Mouse (Mus musculus) frontal cortex, postnatal 25 days (tissue): ENCODE data around the gene Zfr.
"Not testable (repeated sequence)": the region's sequence is repeated elsewhere in the genome, so short reads cannot be mapped to it uniquely, and the experiment has no call there.

Experiments used
- DNase-seq, 2 experiments: peaks; one replicate each; pipeline ENCODE4 v3.0.0; 2022; ENCODE audit warnings: low spot score in 2 of 2

Gene Zfr

GRCm38 (mm10) chr15:12216119-12216518, 98.5 kb downstream of the Zfr start:
- DNase-seq, result no peak

- no peak for DNase-seq
Measured at GRCm38 (mm10) chr15:12216798-12217197, 99.2 kb downstream of the Zfr start.

- not testable (repeated sequence) for DNase-seq
Measured at GRCm38 (mm10) chr15:12217332-12217731, 99.7 kb downstream of the Zfr start.

DNA sequence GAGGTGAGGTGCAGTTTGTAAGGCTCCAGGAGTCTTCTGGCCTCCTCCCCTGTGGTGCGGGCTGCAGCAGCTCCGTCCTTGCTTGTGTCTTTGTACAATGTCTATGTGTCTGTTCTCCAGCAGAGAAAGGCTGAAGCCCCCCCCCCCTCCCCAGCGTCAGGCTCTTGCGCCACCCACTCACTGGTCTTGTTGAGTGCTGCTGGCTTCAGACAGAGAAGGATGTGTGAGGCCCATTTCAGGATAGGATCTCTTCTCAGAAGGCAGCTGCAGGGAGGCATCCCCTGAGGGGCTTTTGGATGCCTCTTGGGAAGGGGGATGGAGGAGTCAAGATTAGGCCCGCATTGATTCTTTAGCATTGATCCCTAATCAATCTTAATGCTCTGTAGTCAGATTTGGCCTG, 100.2 kb downstream of the Zfr start:
- DNase-seq, result no peak

DNA sequence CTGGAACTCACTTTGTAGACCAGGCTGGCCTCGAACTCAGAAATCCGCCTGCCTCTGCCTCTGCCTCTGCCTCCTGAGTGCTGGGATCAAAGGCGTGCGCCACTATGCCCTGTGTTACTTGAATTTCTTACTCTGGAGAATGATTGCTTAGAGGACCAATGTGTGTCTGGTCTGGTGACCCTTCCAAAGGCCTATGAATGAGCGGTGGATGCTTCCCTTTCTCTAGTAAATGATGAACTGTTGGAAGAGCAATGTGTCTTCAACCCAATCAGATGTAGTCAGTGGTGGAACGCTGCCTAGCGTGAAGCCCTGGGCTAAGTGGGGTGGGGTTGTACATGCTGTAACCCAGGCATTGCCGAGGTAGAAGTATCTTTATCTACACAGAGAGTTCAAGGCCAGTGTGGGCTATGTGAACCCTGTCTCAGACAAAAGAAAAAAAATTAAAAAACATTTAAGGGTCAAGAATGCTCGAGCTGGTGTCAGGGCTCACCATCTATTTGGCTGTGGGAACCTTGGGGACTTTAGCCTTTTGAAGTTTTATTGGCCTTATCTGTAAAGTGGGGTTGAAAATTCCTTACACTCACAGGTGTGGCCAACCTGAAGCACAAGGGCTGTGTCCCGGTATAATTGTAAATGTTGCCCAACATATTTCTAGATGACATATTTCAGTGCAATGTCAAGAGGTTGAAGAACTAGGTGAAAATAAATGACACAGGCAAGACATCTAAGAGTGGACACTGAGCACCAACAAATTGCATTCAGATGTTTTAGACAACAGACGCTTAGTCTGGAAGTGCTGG, 101.2 kb downstream of the Zfr start:
- DNase-seq, result no peak

DNA sequence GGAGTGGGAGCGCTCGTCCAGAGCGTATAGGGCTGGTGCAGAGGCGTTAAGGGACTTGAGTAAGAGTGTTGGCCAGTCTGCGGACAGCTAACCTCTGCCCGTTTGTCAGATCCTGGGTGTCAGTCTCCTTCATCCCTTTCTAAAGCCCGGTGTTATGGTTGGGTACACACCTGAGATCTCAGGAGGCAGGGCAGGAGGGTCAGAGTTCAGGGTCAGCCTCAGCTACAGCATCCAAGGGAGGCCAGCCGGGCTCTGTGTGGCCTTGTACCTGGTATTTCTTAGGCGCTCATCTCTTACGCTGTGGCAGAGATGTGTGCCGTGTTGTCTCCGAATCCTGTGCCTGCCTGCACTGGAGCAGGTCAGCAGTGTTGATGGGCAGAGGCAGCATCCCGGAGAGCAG, 103.5 kb downstream of the Zfr start:
- DNase-seq, result no peak

GRCm38 (mm10) chr15:12222564-12223302, 105.1 kb downstream of the Zfr start:
- no peak for DNase-seq

GRCm38 (mm10) chr15:12223393-12223792, 105.8 kb downstream of the Zfr start:
- no peak for DNase-seq

GRCm38 (mm10) chr15:12224239-12224638, 106.6 kb downstream of the Zfr start:
- DNase-seq, result no peak

GRCm38 (mm10) chr15:12225062-12225461, 107.4 kb downstream of the Zfr start:
- DNase-seq, result no peak

DNA sequence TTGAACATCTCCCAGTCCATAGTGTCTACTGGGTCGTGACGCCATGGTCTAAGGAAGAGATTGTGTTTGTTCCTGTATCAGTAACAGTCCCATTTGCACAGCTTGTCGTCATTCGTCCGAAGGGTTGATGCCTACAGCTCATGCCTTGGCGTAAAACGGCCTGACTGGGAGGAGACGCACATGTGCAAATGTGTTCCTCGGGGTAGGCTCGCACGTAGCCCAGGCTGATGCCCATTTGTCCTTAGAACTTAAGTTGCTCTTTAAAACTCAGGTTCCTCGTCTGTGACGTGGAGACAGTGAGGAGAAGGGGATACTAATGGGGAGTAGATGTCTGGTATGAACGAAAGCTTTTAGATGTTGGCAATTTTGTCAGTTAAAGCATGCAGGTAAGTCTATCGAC, 109.3 kb downstream of the Zfr start:
- DNase-seq, result no peak

- no peak for DNase-seq
Measured at GRCm38 (mm10) chr15:12227355-12227754, 109.7 kb downstream of the Zfr start.

DNA sequence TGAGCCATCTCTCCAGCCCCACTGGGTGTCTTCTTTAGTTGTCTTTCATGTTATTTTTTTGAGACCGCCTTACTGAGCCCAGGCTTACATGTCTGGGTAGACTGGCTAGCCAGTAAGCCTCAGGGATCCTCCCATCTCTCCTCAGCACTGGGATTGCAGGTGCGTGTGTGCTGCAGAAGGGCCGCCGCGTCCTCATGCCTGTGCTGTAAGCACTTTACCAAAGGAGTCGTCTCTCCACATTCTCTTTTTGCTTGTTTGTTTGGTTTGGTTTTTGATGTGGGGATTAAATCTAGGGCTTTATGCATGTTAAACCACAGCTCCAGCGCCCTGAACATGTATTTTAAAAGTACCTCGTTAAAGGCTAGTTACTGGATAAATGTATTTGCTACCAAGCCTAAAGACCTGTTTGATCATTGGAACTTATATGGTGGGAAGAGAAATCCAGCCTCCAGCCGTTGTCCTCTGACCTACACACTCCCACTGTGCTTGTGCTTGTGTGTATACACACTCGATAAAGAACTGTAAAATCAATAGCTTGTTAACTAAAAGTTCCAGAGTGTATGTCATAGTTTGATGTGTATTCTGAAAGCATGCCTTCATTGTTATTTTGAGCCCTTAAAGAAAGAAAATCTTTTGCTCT, 112.1 kb downstream of the Zfr start:
- DNase-seq, result no peak

DNA sequence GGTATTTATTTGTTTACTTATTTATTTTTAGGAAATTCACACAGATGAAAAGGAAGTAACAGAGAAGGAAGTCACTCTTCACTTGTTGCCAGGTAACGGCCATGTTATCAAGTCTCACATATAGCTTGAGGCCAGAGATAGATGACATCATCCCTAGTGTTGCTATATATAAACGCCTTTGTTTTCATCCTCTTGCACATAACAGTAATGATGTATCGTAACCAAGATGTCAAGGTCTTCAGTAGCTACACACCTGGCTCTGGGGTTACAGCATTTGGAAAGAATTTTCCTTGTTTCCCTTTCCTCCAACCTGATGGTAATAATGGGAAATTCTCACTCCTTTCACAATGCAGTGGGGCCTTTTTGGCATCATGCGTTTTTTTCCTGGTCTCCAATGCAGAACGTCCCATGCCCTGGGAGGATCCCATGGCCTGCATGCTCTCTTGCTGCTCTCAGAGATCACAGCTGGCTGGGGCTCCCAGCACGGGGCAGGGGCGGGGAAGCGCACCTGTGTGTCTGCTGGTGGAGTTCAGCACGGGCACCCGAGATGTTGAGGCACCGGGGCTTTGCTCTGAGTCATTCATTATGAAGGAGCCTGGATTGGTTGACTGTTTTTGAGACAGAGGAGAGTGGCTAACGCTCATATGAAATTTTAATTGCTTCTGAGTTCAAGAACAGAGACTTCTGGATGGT, 112.8 kb downstream of the Zfr start:
- DNase-seq, result no peak

DNA sequence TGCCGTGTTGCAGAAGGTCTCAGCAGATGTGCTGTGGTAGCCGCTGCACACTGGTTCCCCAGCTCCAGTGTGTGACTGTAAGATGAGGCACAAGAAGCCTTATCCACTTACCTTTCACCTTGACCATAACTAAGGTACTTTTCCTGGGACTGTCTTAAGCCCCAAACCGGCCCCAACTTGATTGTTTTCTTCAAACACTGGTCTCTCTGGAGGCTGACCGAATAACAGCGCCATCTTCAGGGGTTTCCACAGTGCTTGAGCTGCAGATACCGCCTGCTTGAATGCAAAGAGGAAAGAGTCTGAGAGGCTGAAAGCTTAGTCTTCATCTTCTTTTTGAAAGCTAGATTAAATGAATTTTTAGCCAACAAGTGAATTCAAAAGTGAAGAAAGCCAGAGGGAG, 113.8 kb downstream of the Zfr start:
- DNase-seq, result no peak

DNA sequence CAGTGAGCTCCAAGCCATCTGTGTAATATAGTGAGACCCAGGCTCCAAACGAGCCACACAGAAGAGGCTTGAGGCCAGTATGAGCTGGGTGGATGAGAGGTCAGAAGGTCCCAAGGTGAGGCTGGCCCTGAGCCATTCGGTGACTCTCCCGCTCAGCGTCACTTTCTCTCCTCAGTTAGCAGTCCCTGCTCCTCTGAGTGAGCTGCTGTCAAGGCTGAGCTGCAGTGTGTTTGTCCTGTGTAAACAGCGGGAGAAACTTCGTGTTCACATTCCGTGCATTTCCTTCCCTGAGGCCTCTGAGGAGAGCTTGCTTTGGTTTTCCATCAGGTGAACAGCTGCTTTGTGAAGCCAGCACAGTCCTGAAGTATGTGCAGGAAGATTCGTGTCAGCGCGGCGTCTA, 114.8 kb downstream of the Zfr start:
- DNase-seq, result no peak

DNA sequence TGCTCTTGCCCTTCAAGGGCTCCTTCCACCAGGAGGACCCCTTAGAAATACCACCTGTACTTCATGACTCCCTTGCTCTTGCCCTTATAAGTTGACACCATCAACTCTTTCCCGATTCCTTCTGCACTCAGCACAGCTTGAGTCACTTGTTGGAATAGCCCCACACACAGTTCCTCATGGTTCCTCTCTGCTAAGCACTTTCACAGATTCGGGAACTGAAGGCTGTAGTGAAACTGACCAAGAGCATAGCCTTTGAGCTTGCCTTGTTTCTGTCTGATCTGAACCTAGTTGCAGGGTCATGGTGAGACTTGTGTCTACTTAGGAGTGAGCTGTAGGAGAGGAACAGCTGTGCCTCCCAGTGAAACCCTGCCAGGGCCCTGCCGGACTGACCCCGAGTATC, 115.4 kb downstream of the Zfr start:
- DNase-seq, result no peak
